Mouse (Mus musculus) MEL (cell line): Measurements from ENCODE around the gene Bpifb3. TPM values are rescaled to one million over a fixed set of nuclear protein-coding genes. Genes with fewer than 3 reads are reported as not detected.
A peak's percentile ranks its signal among the peaks of the same experiment; 100 is the strongest.

Experiments
- DNase-seq: peaks from one replicate; pipeline ENCODE4 v3.0.0; 2011; ENCODE audit warnings: low read depth, low spot score
- H3K27ac ChIP-seq: 2 replicates; pipeline ENCODE4 v1.5.1; 2012; ENCODE audit warnings: low read depth, mild to moderate bottlenecking, control low read depth, low read length, moderate library complexity; ENCODE audit not compliant: control insufficient read depth
- H3K27me3 ChIP-seq, 2 experiments: fragments of 150-350 bp in 1 of 2; sonication (generic) in 1 of 2; 2 replicates each; pipeline ENCODE4 v1.6.1; 2012; ENCODE audit warnings: low read length in 2 of 2, mild to moderate bottlenecking in 2 of 2, improper control_type of control experiment in 1 of 2, moderate library complexity in 1 of 2; ENCODE audit not compliant: insufficient read depth in 2 of 2, control insufficient read depth in 1 of 2
- H3K36me3 ChIP-seq, 2 experiments: 2 replicates each; pipeline ENCODE4 v1.6.1; 2012 to 2014; ENCODE audit warnings: low read length in 2 of 2, improper control_type of control experiment in 1 of 2, inconsistent platforms in 1 of 2, mild to moderate bottlenecking in 1 of 2; ENCODE audit not compliant: insufficient read depth in 2 of 2, control insufficient read depth in 1 of 2
- H3K4me1 ChIP-seq, 2 experiments: fragments of 150-350 bp in 1 of 2; sonication (generic) in 1 of 2; 2 replicates each; pipeline ENCODE4 v1.6.1; 2012; ENCODE audit warnings: low read length in 2 of 2, improper control_type of control experiment in 1 of 2, mild to moderate bottlenecking in 1 of 2; ENCODE audit not compliant: insufficient read depth in 2 of 2, control insufficient read depth in 1 of 2
- H3K4me3 ChIP-seq, 2 experiments: fragments of 150-350 bp in 1 of 2; sonication (generic) in 1 of 2; 2 replicates each; pipeline ENCODE4 v1.5.1; 2012; ENCODE audit warnings: low read depth in 2 of 2, low read length in 2 of 2, mild to moderate bottlenecking in 2 of 2, moderate library complexity in 2 of 2, control low read depth in 1 of 2, improper control_type of control experiment in 1 of 2; ENCODE audit not compliant: control insufficient read depth in 1 of 2, insufficient read depth in 1 of 2
- H3K79me2 ChIP-seq: 2 replicates; pipeline ENCODE4 v1.6.1; 2012; ENCODE audit warnings: mild to moderate bottlenecking, low read length, moderate library complexity; ENCODE audit not compliant: control insufficient read depth, poor library complexity, insufficient read depth
- H3K9ac ChIP-seq: 2 replicates; pipeline ENCODE4 v1.6.1; 2012; ENCODE audit warnings: low read depth, mild to moderate bottlenecking, control low read depth, low read length, moderate library complexity; ENCODE audit not compliant: control insufficient read depth, poor library complexity, severe bottlenecking
- H3K9me3 ChIP-seq: fragments of 150-350 bp; sonication (generic); replicated peaks from 2 replicates; pipeline ENCODE4 v1.6.1; 2012; ENCODE audit warnings: mild to moderate bottlenecking, low read length, improper control_type of control experiment, moderate library complexity; ENCODE audit not compliant: insufficient read depth
- BHLHE40 ChIP-seq: IDR thresholded peaks from 2 replicates; pipeline ENCODE4 v1.6.1; 2012; ENCODE audit warnings: low read depth, mild to moderate bottlenecking, inconsistent platforms, low read length, improper control_type of control experiment, borderline replicate concordance
- CHD1 ChIP-seq: IDR thresholded peaks from 2 replicates; pipeline ENCODE4 v1.6.1; 2012; ENCODE audit warnings: low read depth, mild to moderate bottlenecking, inconsistent platforms, low read length, improper control_type of control experiment
- CTCF ChIP-seq, 3 experiments: IDR thresholded peaks in 2 of 3; conservative IDR thresholded peaks in 1 of 3; 2 replicates each; pipeline ENCODE4 v1.5.1; 2011 to 2012; ENCODE audit warnings: low read length in 3 of 3, low read depth in 2 of 3, mild to moderate bottlenecking in 2 of 3, improper control_type of control experiment in 1 of 3, inconsistent platforms in 1 of 3, mixed read lengths in 1 of 3, moderate library complexity in 1 of 3; ENCODE audit not compliant: control insufficient read depth in 1 of 3, insufficient read depth in 1 of 3, poor library complexity in 1 of 3, severe bottlenecking in 1 of 3
- ELF1 ChIP-seq: IDR thresholded peaks from 2 replicates; pipeline ENCODE4 v1.6.1; 2014; ENCODE audit warnings: low read depth, mild to moderate bottlenecking, inconsistent platforms, low read length, improper control_type of control experiment, moderate library complexity
- EP300 ChIP-seq, 2 experiments: IDR thresholded peaks; 2 replicates each; pipeline ENCODE4 v1.6.1; 2011; ENCODE audit warnings: improper control_type of control experiment in 2 of 2, low read length in 2 of 2, low read depth in 1 of 2, mild to moderate bottlenecking in 1 of 2
- ETS1 ChIP-seq: IDR thresholded peaks from 2 replicates; pipeline ENCODE4 v1.6.1; 2012; ENCODE audit warnings: low read depth, mild to moderate bottlenecking, inconsistent platforms, low read length, improper control_type of control experiment, moderate library complexity
- GATA1 ChIP-seq: IDR thresholded peaks from 2 replicates; pipeline ENCODE4 v1.6.1; 2011; ENCODE audit warnings: low read depth, low read length, improper control_type of control experiment
- HCFC1 ChIP-seq: IDR thresholded peaks from 2 replicates; pipeline ENCODE4 v1.6.1; 2012; ENCODE audit warnings: low read depth, mild to moderate bottlenecking, inconsistent platforms, low read length, improper control_type of control experiment, moderate library complexity
- JUND ChIP-seq: IDR thresholded peaks from 2 replicates; pipeline ENCODE4 v1.6.1; 2011; ENCODE audit warnings: low read depth, mild to moderate bottlenecking, improper control_type of control experiment, low read length
- MAX ChIP-seq: IDR thresholded peaks from 2 replicates; pipeline ENCODE4 v1.6.1; 2011; ENCODE audit warnings: low read length, improper control_type of control experiment
- MAZ ChIP-seq: IDR thresholded peaks from 2 replicates; pipeline ENCODE4 v1.6.1; 2012; ENCODE audit warnings: low read depth, mild to moderate bottlenecking, inconsistent platforms, low read length, improper control_type of control experiment
- MYB ChIP-seq: IDR thresholded peaks from 2 replicates; pipeline ENCODE4 v1.6.1; 2011; ENCODE audit warnings: mild to moderate bottlenecking, low read depth, low read length, improper control_type of control experiment
- MYC ChIP-seq: IDR thresholded peaks from 2 replicates; pipeline ENCODE4 v1.6.1; 2011; ENCODE audit warnings: low read depth, mild to moderate bottlenecking, low read length, improper control_type of control experiment, moderate library complexity
- POLR2A ChIP-seq, 2 experiments: IDR thresholded peaks; 2 replicates each; pipeline ENCODE4 v1.6.1; 2011 to 2012; ENCODE audit warnings: low read length in 2 of 2, mild to moderate bottlenecking in 2 of 2, control low read depth in 1 of 2, improper control_type of control experiment in 1 of 2, low read depth in 1 of 2, moderate library complexity in 1 of 2; ENCODE audit not compliant: control insufficient read depth in 1 of 2, insufficient read depth in 1 of 2, poor library complexity in 1 of 2
- POLR2AphosphoS5 ChIP-seq: IDR thresholded peaks from 2 replicates; pipeline ENCODE4 v1.6.1; 2012; ENCODE audit warnings: low read depth, borderline replicate concordance, mild to moderate bottlenecking, inconsistent platforms, low read length, moderate library complexity, mixed read lengths
- RAD21 ChIP-seq: IDR thresholded peaks from 2 replicates; pipeline ENCODE4 v1.6.1; 2011; ENCODE audit warnings: mild to moderate bottlenecking, low read depth, low read length, improper control_type of control experiment
- RCOR1 ChIP-seq: IDR thresholded peaks from 2 replicates; pipeline ENCODE4 v1.6.1; 2012; ENCODE audit warnings: low read depth, mild to moderate bottlenecking, inconsistent platforms, low read length, improper control_type of control experiment
- SIN3A ChIP-seq: IDR thresholded peaks from 2 replicates; pipeline ENCODE4 v1.6.1; 2012; ENCODE audit warnings: low read length, improper control_type of control experiment, inconsistent platforms
- SMC3 ChIP-seq: IDR thresholded peaks from 2 replicates; pipeline ENCODE4 v1.6.1; 2011; ENCODE audit warnings: low read depth, low read length, improper control_type of control experiment
- TBP ChIP-seq: IDR thresholded peaks from 2 replicates; pipeline ENCODE4 v1.8.0; 2011; ENCODE audit warnings: low read depth, low read length, improper control_type of control experiment
- TCF12 ChIP-seq: IDR thresholded peaks from 2 replicates; pipeline ENCODE4 v1.6.1; 2014; ENCODE audit warnings: low read depth, mild to moderate bottlenecking, inconsistent platforms, low read length, improper control_type of control experiment, moderate library complexity
- ZC3H11A ChIP-seq: IDR thresholded peaks from 2 replicates; pipeline ENCODE4 v1.6.1; 2012; ENCODE audit warnings: low read depth, mild to moderate bottlenecking, inconsistent platforms, low read length, improper control_type of control experiment
- ZMIZ1 ChIP-seq: IDR thresholded peaks from 2 replicates; pipeline ENCODE4 v1.6.1; 2012; ENCODE audit warnings: low read depth, mild to moderate bottlenecking, inconsistent platforms, low read length, improper control_type of control experiment, moderate library complexity
- ZNF384 ChIP-seq: IDR thresholded peaks from 2 replicates; pipeline ENCODE4 v1.6.1; 2012; ENCODE audit warnings: low read depth, mild to moderate bottlenecking, inconsistent platforms, low read length, improper control_type of control experiment
- polyA plus RNA-seq, 2 experiments: library from polyadenylated mRNA; stranded (reverse) in 1 of 2; unstranded in 1 of 2; fragments of >175 nt in 1 of 2; fragments of >200 nt in 1 of 2; gene quantifications; 2 replicates each; pipeline versions ENCODE4 v1.2.1 to v1.2.4; 2012; ENCODE audit warnings: low replicate concordance in 2 of 2, low read depth in 1 of 2; ENCODE audit not compliant: insufficient read length in 2 of 2, insufficient read depth in 1 of 2, missing spikeins in 1 of 2
- total RNA-seq: library from RNA; depleted of rRNA; stranded (reverse); fragments of 300-350 nt; gene quantifications from 2 replicates; pipeline ENCODE4 v1.2.3, GENCODE M21; 2012

Bpifb3 gene
- total and polyA plus RNA-seq, 3 experiments, result not detected

DNA sequence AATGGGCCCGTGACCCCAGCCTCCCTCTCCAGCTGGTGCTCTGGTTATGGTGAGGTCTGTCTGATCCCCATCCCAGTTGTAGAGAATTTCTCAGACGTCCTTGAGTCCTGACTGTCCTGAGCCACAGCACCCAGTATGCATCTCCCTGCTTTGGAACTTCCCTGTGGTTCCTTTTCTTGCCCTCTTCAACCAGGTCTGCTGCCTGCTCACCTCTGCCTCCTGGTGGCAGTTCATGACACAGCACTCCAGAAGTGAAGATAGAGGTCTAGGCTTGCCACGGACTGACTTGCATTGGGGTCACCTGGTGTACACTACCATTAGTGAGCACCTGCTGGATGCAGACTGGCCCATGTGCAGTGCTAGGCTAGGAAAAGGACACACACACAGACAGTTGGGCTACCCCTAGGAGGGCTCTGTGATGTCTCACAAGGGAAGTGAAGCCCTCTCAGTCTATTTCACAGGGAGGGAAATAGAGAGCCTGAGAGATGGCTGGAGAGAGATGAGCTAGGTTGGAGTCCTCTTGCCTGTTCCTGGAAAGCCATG, 11.9 kb downstream of the Bpifb3 start:
- no peak overlapping the region for H3K9ac ChIP-seq
- H3K79me2 ChIP-seq, result no peaks in the 10 kb centered on the region
- H3K4me1 ChIP-seq, result no peaks in the 10 kb centered on the region
- no peak overlapping the region for H3K27ac ChIP-seq
- no peaks in the 10 kb centered on the region for H3K9me3 ChIP-seq
- no peak overlapping the region for H3K4me3 ChIP-seq
- H3K27me3 ChIP-seq, result no peaks in the 10 kb centered on the region
- DNase-seq, result peak; percentile 23
- no peaks in the 10 kb centered on the region for H3K36me3 ChIP-seq
- TF ChIP-seq CHD1, result no peak
- TF ChIP-seq ZC3H11A, result peak; percentile 38; the same call in 1 of the 2 replicates
- no peak for TF ChIP-seq BHLHE40
- no peak for TF ChIP-seq TBP
- no peak for TF ChIP-seq POLR2AphosphoS5
- no peak for TF ChIP-seq ETS1
- no peak for TF ChIP-seq GATA1
- TF ChIP-seq SIN3A, result no peak
- TF ChIP-seq ELF1, result no peak
- TF ChIP-seq ZMIZ1, result no peak
- no peak for TF ChIP-seq ZNF384
- TF ChIP-seq TCF12, result no peak
- TF ChIP-seq SMC3, result peak; percentile 79
- peak; percentile 42 for TF ChIP-seq RAD21
- TF ChIP-seq POLR2A (IDR thresholded peaks at IDR 0.05; ENCODE audit: control insufficient read depth in 1 of 2, insufficient read depth in 1 of 2, low read depth in 1 of 2, low read length in 2 of 2, poor library complexity in 1 of 2), result no peak
- peak; percentile 65 to 82 (median 80) for TF ChIP-seq CTCF (IDR thresholded peaks at IDR 0.05 in 2 of 3, conservative IDR thresholded peaks at IDR 0.05 in 1 of 3; ENCODE audit: control insufficient read depth in 1 of 3, insufficient read depth in 1 of 3, low read depth in 2 of 3, low read length in 3 of 3, poor library complexity in 1 of 3, severe bottlenecking in 1 of 3)
- TF ChIP-seq MYC, result no peak
- TF ChIP-seq MYB, result no peak
- no peak for TF ChIP-seq RCOR1
- no peak for TF ChIP-seq JUND
- no peak for TF ChIP-seq MAX
- TF ChIP-seq EP300 (IDR thresholded peaks at IDR 0.05; ENCODE audit: low read depth in 1 of 2, low read length in 2 of 2), result no peak
- TF ChIP-seq HCFC1, result no peak
- TF ChIP-seq MAZ, result no peak
